Mouse (Mus musculus) hindbrain, embryonic 11.5 days (tissue): ENCODE results near the gene Asic3. TPM values are rescaled to one million over a fixed set of nuclear protein-coding genes. Genes with fewer than 3 reads are reported as not detected.
A peak's percentile ranks its signal among the peaks of the same experiment; 100 is the strongest.

Experiments used
- ATAC-seq: fragments of 200-750 bp; cut with Nextera tagmentation; 2 replicates; pipeline ENCODE4 v1.8.0; 2017; ENCODE audit warnings: mild to moderate bottlenecking, moderate TSS enrichment, moderate library complexity; ENCODE audit not compliant: low FRiP score
- DNase-seq: peaks from one replicate; pipeline ENCODE4 v3.0.0-alpha.2; 2015; ENCODE audit warnings: low spot score
- H3K27ac ChIP-seq: fragments of 300-500 bp; sonication (generic); 2 replicates; pipeline ENCODE4 v1.5.1; 2014; ENCODE audit warnings: mild to moderate bottlenecking, low read depth, low read length
- H3K27me3 ChIP-seq: fragments of 300-500 bp; sonication (generic); 2 replicates; pipeline ENCODE4 v1.6.1; 2014; ENCODE audit warnings: mild to moderate bottlenecking, low read length, moderate library complexity, mixed read lengths; ENCODE audit not compliant: control insufficient read depth, insufficient read depth
- H3K36me3 ChIP-seq: fragments of 300-500 bp; sonication (generic); 2 replicates; pipeline ENCODE4 v1.6.1; 2014; ENCODE audit warnings: mild to moderate bottlenecking, low read length, moderate library complexity, mixed read lengths; ENCODE audit not compliant: control insufficient read depth, insufficient read depth
- H3K4me1 ChIP-seq: fragments of 300-500 bp; sonication (generic); replicated peaks from 2 replicates; pipeline ENCODE4 v1.6.1; 2014; ENCODE audit warnings: low read length, mixed read lengths; ENCODE audit not compliant: control insufficient read depth, insufficient read depth
- H3K4me2 ChIP-seq: fragments of 300-500 bp; sonication (generic); replicated peaks from 2 replicates; pipeline ENCODE4 v1.6.1; 2014; ENCODE audit warnings: mild to moderate bottlenecking, low read depth, low read length
- H3K4me3 ChIP-seq: fragments of 300-500 bp; sonication (generic); 2 replicates; pipeline ENCODE4 v1.5.1; 2014; ENCODE audit warnings: low read depth, low read length
- H3K9ac ChIP-seq: fragments of 300-500 bp; sonication (generic); 2 replicates; pipeline ENCODE4 v1.6.1; 2014; ENCODE audit warnings: low read depth, low read length
- H3K9me3 ChIP-seq: fragments of 300-500 bp; sonication (generic); 2 replicates; pipeline ENCODE4 v1.6.1; 2016; ENCODE audit warnings: low read length; ENCODE audit not compliant: control insufficient read depth
- WGBS: fragments of 180-500 bp; shearing (Covaris S2); extraction: QIAGEN DNeasy Blood & Tissue Kit; methylation state at CpG from one replicate; pipeline ENCODE4 v1.1.7; 2014; 5-methylcytosine and 5-hydroxymethylcytosine counted together
- polyA plus RNA-seq: library from polyadenylated mRNA; unstranded; fragments of >200 nt; fragmentation: Nextera tagmentation; extraction: Ambion mirVana; gene quantifications from 2 replicates; pipeline ENCODE4 v1.2.1, GENCODE M21; 2014

The Asic3 gene
- polyA plus RNA-seq, 1 experiment from 2014 or later, result 0.52 TPM

GRCm38 (mm10) chr5:24385374-24385773 is 27.8 kb upstream of the Asic3 start:
- H3K9ac ChIP-seq, result no peak overlapping the region
- no peak overlapping the region for H3K4me3 ChIP-seq
- DNase-seq (no peak), ATAC-seq (no peak)
- no peaks in the 10 kb centered on the region for H3K9me3 ChIP-seq
- H3K27ac ChIP-seq, result no peak overlapping the region
- peaks cover 29% of the 10 kb centered on the region for H3K27me3 ChIP-seq
- H3K4me2 ChIP-seq, result no peak overlapping the region
- H3K36me3 ChIP-seq, result no peaks in the 10 kb centered on the region
- peaks cover 9% of the 10 kb centered on the region for H3K4me1 ChIP-seq
- WGBS, result 83% methylated on average over 5 of the region's 5 CpGs

GRCm38 (mm10) chr5:24385887-24386550 is 27.2 kb upstream of the Asic3 start:
- Histone ChIP-seq H3K27ac (no peak overlapping the region), H3K4me2 (no peak overlapping the region), H3K4me1 (peaks cover 9% of the 10 kb centered on the region), H3K27me3 (peaks cover 29% of the 10 kb centered on the region), H3K36me3 (no peaks in the 10 kb centered on the region), H3K4me3 (no peak overlapping the region), H3K9me3 (no peaks in the 10 kb centered on the region), H3K9ac (no peak overlapping the region)
- 82% methylated on average over 10 of the region's 10 CpGs for WGBS
- ATAC-seq (no peak), DNase-seq (no peak)

- H3K4me1 ChIP-seq, result peaks cover 9% of the 10 kb centered on the region
- H3K27me3 ChIP-seq, result peaks cover 29% of the 10 kb centered on the region
- peak overlapping the region; percentile 42 for H3K4me3 ChIP-seq
- H3K27ac ChIP-seq, result peak overlapping the region; percentile 24; the same call in 1 of the 2 replicates
- H3K4me2 ChIP-seq, result peak overlapping the region; percentile 96
- WGBS, result 1% methylated on average over 73 of the region's 73 CpGs
- DNase-seq (peak; percentile 67), ATAC-seq (peak; percentile 34; the same call in 1 of the 2 replicates)
- H3K9me3 ChIP-seq, result no peaks in the 10 kb centered on the region
- H3K36me3 ChIP-seq, result no peaks in the 10 kb centered on the region
- H3K9ac ChIP-seq, result peak overlapping the region; percentile 52
Observed at GRCm38 (mm10) chr5:24387264-24388241, 25.6 kb upstream of the Asic3 start.

DNA sequence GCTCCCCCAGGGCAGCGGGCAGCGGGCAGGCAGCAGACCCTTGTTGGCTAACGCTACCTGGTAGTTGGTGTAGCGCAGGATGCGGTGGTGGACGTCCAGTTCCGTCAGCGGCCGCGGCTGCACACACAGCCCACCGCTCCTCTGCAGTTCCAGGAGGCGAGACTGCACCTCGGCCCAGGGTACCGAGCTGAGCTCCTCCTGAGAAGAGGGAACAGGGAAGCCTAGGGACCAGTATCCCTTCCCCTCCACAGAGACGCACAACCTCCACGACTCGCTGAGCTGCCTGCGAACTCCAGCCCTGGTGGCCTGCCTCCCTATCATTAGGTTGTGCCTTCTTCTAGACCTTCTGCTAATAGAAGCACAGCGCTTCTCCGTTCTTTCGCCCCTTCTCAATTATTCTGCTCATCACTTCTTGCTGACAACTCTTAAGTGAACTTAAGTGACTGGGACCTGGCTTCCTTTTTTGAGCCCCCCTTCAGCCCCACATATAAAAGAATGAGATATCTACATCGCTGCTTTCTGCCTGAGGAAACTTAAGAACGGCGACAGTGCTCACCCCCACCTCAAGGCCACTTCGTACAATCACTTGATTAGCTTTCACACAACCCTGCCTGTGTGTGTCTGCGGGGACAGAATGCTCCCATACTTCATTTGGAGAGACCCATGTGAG is 24.8 kb upstream of the Asic3 start:
- peak overlapping the region; percentile 52 for H3K9ac ChIP-seq
- peak overlapping the region; percentile 96 for H3K4me2 ChIP-seq
- H3K9me3 ChIP-seq, result no peaks in the 10 kb centered on the region
- peak overlapping the region; percentile 42 for H3K4me3 ChIP-seq
- ATAC-seq (no peak), DNase-seq (no peak)
- 27% methylated on average over 26 of the region's 26 CpGs for WGBS
- no peaks in the 10 kb centered on the region for H3K36me3 ChIP-seq
- H3K27ac ChIP-seq, result peak overlapping the region; percentile 24; the same call in 1 of the 2 replicates
- peaks cover 9% of the 10 kb centered on the region for H3K4me1 ChIP-seq
- peaks cover 29% of the 10 kb centered on the region for H3K27me3 ChIP-seq

- Histone ChIP-seq H3K9me3 (no peaks in the 10 kb centered on the region), H3K27me3 (peaks cover 29% of the 10 kb centered on the region), H3K4me3 (no peak overlapping the region), H3K27ac (no peak overlapping the region), H3K36me3 (no peaks in the 10 kb centered on the region), H3K4me2 (no peak overlapping the region), H3K4me1 (peaks cover 9% of the 10 kb centered on the region), H3K9ac (no peak overlapping the region)
- peak; percentile 29 for DNase-seq
- ATAC-seq, result no peak
- 55% methylated on average over 6 of the region's 7 CpGs for WGBS
Observed at GRCm38 (mm10) chr5:24389011-24389657, 24.1 kb upstream of the Asic3 start.

DNA sequence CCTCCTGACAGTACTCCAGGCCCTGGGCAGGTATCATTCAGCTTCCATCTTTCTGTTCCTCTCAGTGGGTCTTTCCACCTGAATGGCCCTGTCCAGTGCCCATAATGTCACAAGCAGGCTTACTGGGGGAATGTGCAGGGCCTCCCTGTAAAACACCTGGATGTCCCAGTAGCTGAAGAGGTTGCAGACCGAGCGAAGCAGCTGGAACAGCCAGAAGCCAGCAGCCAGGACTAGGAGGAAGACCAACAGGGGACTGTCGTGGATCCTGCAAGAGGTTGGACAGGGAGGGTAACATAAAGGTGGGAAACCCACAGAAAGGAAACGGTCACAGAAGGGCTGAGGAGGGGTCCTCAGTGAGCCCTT is 23.6 kb upstream of the Asic3 start:
- DNase-seq (no peak), ATAC-seq (no peak)
- Histone ChIP-seq H3K4me3 (no peak overlapping the region), H3K4me2 (no peak overlapping the region), H3K9ac (no peak overlapping the region), H3K27ac (no peak overlapping the region), H3K27me3 (peaks cover 29% of the 10 kb centered on the region), H3K9me3 (no peaks in the 10 kb centered on the region), H3K36me3 (no peaks in the 10 kb centered on the region), H3K4me1 (peaks cover 9% of the 10 kb centered on the region)
- WGBS, result 84% methylated on average over 4 of the region's 4 CpGs

- Histone ChIP-seq H3K27ac (no peak within 1 kb of the TSS), H3K9me3 (no peaks in the 10 kb centered on the region), H3K4me3 (no peak within 1 kb of the TSS), H3K36me3 (no peaks in the 10 kb centered on the region), H3K9ac (no peak within 1 kb of the TSS), H3K4me1 (peaks cover 9% of the 10 kb centered on the region), H3K4me2 (no peak within 1 kb of the TSS), H3K27me3 (peaks cover 25% of the 10 kb centered on the region)
- 78% methylated on average over 7 of the region's 7 CpGs for WGBS
- ATAC-seq, result no peak
- no peak for DNase-seq
Observed at GRCm38 (mm10) chr5:24391864-24392263, 21.3 kb upstream of the Asic3 start, which contains the start of gene Atg9b. Atg9b (minus strand) TSS chr5:24392143.

GRCm38 (mm10) chr5:24392724-24393123 is 20.5 kb upstream of the Asic3 start:
- no peak for ATAC-seq
- Histone ChIP-seq H3K9ac (no peak overlapping the region), H3K9me3 (no peaks in the 10 kb centered on the region), H3K4me2 (no peak overlapping the region), H3K4me3 (no peak overlapping the region), H3K27me3 (peaks cover 16% of the 10 kb centered on the region), H3K4me1 (peaks cover 3% of the 10 kb centered on the region), H3K36me3 (no peaks in the 10 kb centered on the region), H3K27ac (no peak overlapping the region)
- whole genome bisulfite sequencing, result 76% methylated on average over 7 of the region's 7 CpGs
- no peak for DNase-seq
